Mouse (Mus musculus): Measurements from ENCODE around the gene Tmem163. TPM values are rescaled to one million over a fixed set of nuclear protein-coding genes. Genes with fewer than 3 reads are reported as not detected.
A peak's percentile ranks its signal among the peaks of the same experiment; 100 is the strongest.

The Tmem163 gene
- total and polyA plus RNA-seq, 3 experiments, result not detected

DNA sequence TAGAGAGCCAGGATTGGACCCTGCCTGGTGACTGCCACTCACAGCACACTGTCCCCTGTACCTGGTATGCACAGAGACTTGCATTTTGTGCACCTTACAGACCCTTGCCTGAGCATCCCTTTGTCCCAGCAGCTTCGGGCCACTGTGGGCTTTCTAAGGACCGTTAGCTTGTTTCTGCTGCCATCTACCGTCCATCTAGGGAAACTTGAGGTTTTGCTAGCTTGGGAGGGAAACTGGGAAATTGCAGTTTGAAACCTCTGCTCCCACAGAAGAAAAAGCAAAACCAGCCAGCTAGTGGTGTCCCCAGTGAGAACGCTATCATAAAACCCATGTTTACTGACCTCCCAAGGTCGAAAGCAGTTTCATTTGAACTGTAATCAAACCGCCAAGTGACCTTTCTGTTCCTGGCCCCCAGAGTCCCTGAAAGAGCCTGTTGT lies 220.3 kb downstream of the Tmem163 start:
- H3K9me3 ChIP-seq (replicated peaks; ENCODE audit: insufficient read depth, low read length), result no peaks in the 10 kb centered on the region
- H3K4me3 ChIP-seq (ENCODE audit: control insufficient read depth in 1 of 2, insufficient read depth in 1 of 2, low read depth in 2 of 2, low read length in 2 of 2), result no peak overlapping the region
- no peaks in the 10 kb centered on the region for H3K27me3 ChIP-seq (ENCODE audit: control insufficient read depth in 1 of 2, insufficient read depth in 2 of 2, low read length in 2 of 2)
- peak; percentile 65 for DNase-seq (ENCODE audit: low read depth, low spot score)
- TF ChIP-seq SMC3 (IDR thresholded peaks at IDR 0.05; ENCODE audit: low read depth, low read length) (peak; percentile 86), CTCF (IDR thresholded peaks at IDR 0.05 in 2 of 3, conservative IDR thresholded peaks at IDR 0.05 in 1 of 3; ENCODE audit: control insufficient read depth in 1 of 3, insufficient read depth in 1 of 3, low read depth in 2 of 3, low read length in 3 of 3, poor library complexity in 1 of 3, severe bottlenecking in 1 of 3) (peak; percentile 49 to 79 (median 69)), MAZ (IDR thresholded peaks at IDR 0.05; ENCODE audit: low read depth, low read length) (no peak), ZC3H11A (IDR thresholded peaks at IDR 0.05; ENCODE audit: low read depth, low read length) (peak; percentile 69), MYB (IDR thresholded peaks at IDR 0.05; ENCODE audit: low read depth, low read length) (no peak), RAD21 (IDR thresholded peaks at IDR 0.05; ENCODE audit: low read depth, low read length) (peak; percentile 88)
- no peaks in the 10 kb centered on the region for H3K79me2 ChIP-seq (ENCODE audit: control insufficient read depth, insufficient read depth, low read length, poor library complexity)
- no peak overlapping the region for H3K27ac ChIP-seq (ENCODE audit: control insufficient read depth, low read depth, low read length)
- no peak overlapping the region for H3K9ac ChIP-seq (ENCODE audit: control insufficient read depth, low read depth, low read length, poor library complexity, severe bottlenecking)
- no peaks in the 10 kb centered on the region for H3K36me3 ChIP-seq (ENCODE audit: control insufficient read depth in 1 of 2, insufficient read depth in 2 of 2, low read length in 2 of 2)
- H3K4me1 ChIP-seq (ENCODE audit: control insufficient read depth in 1 of 2, insufficient read depth in 2 of 2, low read length in 2 of 2), result no peaks in the 10 kb centered on the region

DNA sequence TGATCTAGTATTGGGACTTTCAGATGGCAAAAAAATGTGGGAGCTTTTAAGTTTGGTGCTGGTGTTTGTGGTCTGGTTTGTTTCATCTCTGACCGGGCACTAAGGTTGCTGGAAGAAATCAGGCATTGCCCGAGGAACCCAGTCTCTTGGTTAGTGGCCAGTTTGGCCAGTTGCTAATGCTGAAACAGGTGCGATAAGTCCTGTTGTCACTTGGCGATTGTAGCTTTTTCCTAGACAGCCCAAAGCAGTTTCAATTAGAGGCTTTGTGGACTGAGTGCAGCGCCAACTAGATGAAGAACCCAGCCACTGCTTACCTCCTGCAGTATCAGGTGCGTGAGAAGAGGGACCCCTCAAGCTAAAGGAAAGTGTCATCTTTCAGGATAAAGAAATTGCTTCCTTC lies 226.0 kb downstream of the Tmem163 start:
- H3K9ac ChIP-seq (ENCODE audit: control insufficient read depth, low read depth, low read length, poor library complexity, severe bottlenecking), result no peak overlapping the region
- no peak overlapping the region for H3K4me3 ChIP-seq (ENCODE audit: control insufficient read depth in 1 of 2, insufficient read depth in 1 of 2, low read depth in 2 of 2, low read length in 2 of 2)
- H3K36me3 ChIP-seq (ENCODE audit: control insufficient read depth in 1 of 2, insufficient read depth in 2 of 2, low read length in 2 of 2), result peaks cover 0 to 2% of the 10 kb centered on the region in 2 experiments; a peak in 1 of 4 replicates
- no peaks in the 10 kb centered on the region for H3K79me2 ChIP-seq (ENCODE audit: control insufficient read depth, insufficient read depth, low read length, poor library complexity)
- DNase-seq (ENCODE audit: low read depth, low spot score), result no peak
- no peaks in the 10 kb centered on the region for H3K4me1 ChIP-seq (ENCODE audit: control insufficient read depth in 1 of 2, insufficient read depth in 2 of 2, low read length in 2 of 2)
- H3K9me3 ChIP-seq (replicated peaks; ENCODE audit: insufficient read depth, low read length), result no peaks in the 10 kb centered on the region
- TF ChIP-seq MAZ (IDR thresholded peaks at IDR 0.05; ENCODE audit: low read depth, low read length), result no peak
- no peak for TF ChIP-seq MXI1 (IDR thresholded peaks at IDR 0.05; ENCODE audit: low read depth, low read length)
- H3K27me3 ChIP-seq (ENCODE audit: control insufficient read depth in 1 of 2, insufficient read depth in 2 of 2, low read length in 2 of 2), result no peaks in the 10 kb centered on the region
- H3K27ac ChIP-seq (ENCODE audit: control insufficient read depth, low read depth, low read length), result no peak overlapping the region

DNA sequence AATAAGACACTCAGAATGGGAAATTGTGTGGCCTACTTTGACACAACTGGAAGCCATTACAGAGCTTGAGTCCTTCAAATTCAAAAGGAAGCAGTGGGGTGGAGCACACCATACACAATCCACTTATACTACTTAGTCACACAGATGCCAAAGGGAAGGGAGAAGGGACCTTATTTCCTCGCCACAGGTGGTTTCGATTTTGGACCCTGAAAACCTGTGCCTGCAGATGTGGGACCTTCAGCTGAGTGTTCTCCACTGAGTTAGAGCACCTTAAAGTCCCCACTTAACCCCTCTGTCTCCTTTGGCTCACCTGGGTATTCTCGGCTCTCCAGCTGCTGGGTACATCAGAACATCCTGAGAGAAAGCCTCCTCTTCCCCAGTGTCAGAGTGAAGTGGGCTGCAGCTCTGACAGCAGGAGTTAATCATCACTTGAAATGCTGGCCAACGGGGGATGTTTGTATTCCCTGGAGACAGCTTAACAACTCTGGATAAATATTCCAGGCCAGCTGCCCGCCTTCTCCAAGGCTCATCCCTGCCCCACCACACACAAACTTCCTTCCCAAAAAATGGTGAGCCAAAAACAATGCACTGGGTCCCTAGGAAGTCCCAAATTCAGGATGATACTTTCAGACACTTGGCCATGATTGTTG lies 234.4 kb downstream of the Tmem163 start:
- Histone ChIP-seq H3K4me3 (ENCODE audit: control insufficient read depth in 1 of 2, insufficient read depth in 1 of 2, low read depth in 2 of 2, low read length in 2 of 2) (no peak overlapping the region), H3K27me3 (ENCODE audit: control insufficient read depth in 1 of 2, insufficient read depth in 2 of 2, low read length in 2 of 2) (no peaks in the 10 kb centered on the region), H3K9ac (ENCODE audit: control insufficient read depth, low read depth, low read length, poor library complexity, severe bottlenecking) (no peak overlapping the region), H3K27ac (ENCODE audit: control insufficient read depth, low read depth, low read length) (no peak overlapping the region), H3K4me1 (ENCODE audit: control insufficient read depth in 1 of 2, insufficient read depth in 2 of 2, low read length in 2 of 2) (no peaks in the 10 kb centered on the region), H3K36me3 (ENCODE audit: control insufficient read depth in 1 of 2, insufficient read depth in 2 of 2, low read length in 2 of 2) (peaks cover 0 to 2% of the 10 kb centered on the region in 2 experiments; a peak in 1 of 4 replicates), H3K9me3 (replicated peaks; ENCODE audit: insufficient read depth, low read length) (no peaks in the 10 kb centered on the region), H3K79me2 (ENCODE audit: control insufficient read depth, insufficient read depth, low read length, poor library complexity) (no peaks in the 10 kb centered on the region)
- TF ChIP-seq TAL1 (IDR thresholded peaks at IDR 0.05; ENCODE audit: low read length) (no peak), RCOR1 (IDR thresholded peaks at IDR 0.05; ENCODE audit: low read depth, low read length) (no peak), MAFK (IDR thresholded peaks at IDR 0.05; ENCODE audit: borderline replicate concordance, low read depth, low read length) (no peak), HCFC1 (IDR thresholded peaks at IDR 0.05; ENCODE audit: low read depth, low read length) (no peak)
- DNase-seq (ENCODE audit: low read depth, low spot score), result no peak
